Mouse (Mus musculus) neural tube, embryonic 11.5 days (tissue): ENCODE results near the gene Gm9837. TPM values are rescaled to one million over a fixed set of nuclear protein-coding genes. Genes with fewer than 3 reads are reported as not detected.

Source experiments
- ATAC-seq: fragments of 200-750 bp; cut with Nextera tagmentation; 2 replicates; pipeline ENCODE4 v1.8.0; 2017; ENCODE audit warnings: moderate number of reproducible peaks, mild to moderate bottlenecking, moderate TSS enrichment, moderate library complexity; ENCODE audit not compliant: insufficient read depth, low FRiP score, low TSS enrichment
- DNase-seq: peaks from one replicate; pipeline ENCODE4 v3.0.0-alpha.2; 2015; ENCODE audit warnings: low spot score
- H3K27ac ChIP-seq: fragments of 300-500 bp; sonication (generic); 2 replicates; pipeline ENCODE4 v1.5.1; 2014; ENCODE audit warnings: low read depth, mild to moderate bottlenecking, low read length
- H3K27me3 ChIP-seq: fragments of 300-500 bp; sonication (generic); 2 replicates; pipeline ENCODE4 v1.6.1; 2014; ENCODE audit warnings: mild to moderate bottlenecking, low read length, mixed read lengths; ENCODE audit not compliant: control insufficient read depth, insufficient read depth
- H3K36me3 ChIP-seq: fragments of 300-500 bp; sonication (generic); 2 replicates; pipeline ENCODE4 v1.6.1; 2014; ENCODE audit warnings: mild to moderate bottlenecking, low read length, moderate library complexity, mixed read lengths; ENCODE audit not compliant: control insufficient read depth, insufficient read depth
- H3K4me1 ChIP-seq: fragments of 300-500 bp; sonication (generic); 2 replicates; pipeline ENCODE4 v1.6.1; 2014; ENCODE audit warnings: low read length, mixed read lengths; ENCODE audit not compliant: control insufficient read depth, insufficient read depth
- H3K4me2 ChIP-seq: fragments of 300-500 bp; sonication (generic); 2 replicates; pipeline ENCODE4 v1.6.1; 2014; ENCODE audit warnings: low read depth, mild to moderate bottlenecking, moderate library complexity
- H3K4me3 ChIP-seq: fragments of 300-500 bp; sonication (generic); 2 replicates; pipeline ENCODE4 v1.5.1; 2014; ENCODE audit warnings: low read depth, low read length
- H3K9ac ChIP-seq: fragments of 300-500 bp; sonication (generic); 2 replicates; pipeline ENCODE4 v1.6.1; 2014; ENCODE audit warnings: mild to moderate bottlenecking, low read length
- H3K9me3 ChIP-seq: fragments of 300-500 bp; sonication (generic); 2 replicates; pipeline ENCODE4 v1.6.1; 2016; ENCODE audit warnings: low read length; ENCODE audit not compliant: control insufficient read depth
- WGBS: fragments of 180-500 bp; shearing (Covaris S2); extraction: QIAGEN DNeasy Blood & Tissue Kit; methylation state at CpG from one replicate; pipeline ENCODE4 v1.1.7; 2014; 5-methylcytosine and 5-hydroxymethylcytosine counted together
- polyA plus RNA-seq: library from polyadenylated mRNA; unstranded; fragments of >200 nt; fragmentation: Nextera tagmentation; extraction: Ambion mirVana; gene quantifications from 2 replicates; pipeline ENCODE4 v1.2.1, GENCODE M21; 2014

The Gm9837 gene
- polyA plus RNA-seq, 1 experiment from 2014 or later = not detected

DNA sequence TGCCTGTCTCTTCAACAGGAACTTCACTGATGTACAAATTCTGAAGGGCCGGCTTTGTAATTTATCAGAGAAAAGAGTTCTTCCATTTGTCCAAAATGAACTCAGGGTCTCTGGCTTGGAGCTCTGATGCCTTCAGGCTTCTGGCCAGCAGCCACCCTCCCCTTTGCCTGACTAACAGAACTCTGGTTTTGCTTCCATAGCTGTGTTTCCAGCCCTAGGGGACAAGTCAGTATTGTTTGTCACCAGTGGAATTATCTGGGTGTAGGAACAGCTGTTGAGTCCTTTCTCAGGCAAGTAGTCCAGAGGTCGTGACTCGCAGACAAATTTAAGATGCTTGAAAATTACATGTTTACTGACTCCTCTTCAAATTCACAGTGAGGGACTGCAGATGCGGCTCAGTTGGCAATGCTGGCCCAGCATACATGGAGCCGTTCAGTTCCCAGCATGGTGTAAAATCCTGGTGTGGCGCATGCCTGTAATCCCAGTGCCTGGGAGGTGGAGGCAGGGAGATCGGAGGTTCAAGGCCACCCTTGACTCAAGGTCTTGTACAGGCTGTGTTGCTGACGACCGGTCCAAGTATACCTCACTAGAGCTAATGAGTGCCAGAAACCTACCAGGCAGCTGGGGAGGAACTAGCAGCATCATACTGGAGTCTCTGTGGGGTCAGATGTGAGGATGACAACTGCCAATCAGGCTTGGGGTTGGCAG lies 37.0 kb upstream of the Gm9837 start:
- H3K9me3 ChIP-seq = no peaks in the 10 kb centered on the region
- no peak overlapping the region for H3K9ac ChIP-seq
- H3K36me3 ChIP-seq = no peaks in the 10 kb centered on the region
- H3K27me3 ChIP-seq = no peaks in the 10 kb centered on the region
- H3K27ac ChIP-seq = no peak overlapping the region
- H3K4me3 ChIP-seq = no peak overlapping the region
- 91% methylated on average over 9 of the region's 9 CpGs for WGBS
- H3K4me2 ChIP-seq = no peak overlapping the region
- no peak for ATAC-seq
- no peak for DNase-seq
- H3K4me1 ChIP-seq = no peaks in the 10 kb centered on the region

DNA sequence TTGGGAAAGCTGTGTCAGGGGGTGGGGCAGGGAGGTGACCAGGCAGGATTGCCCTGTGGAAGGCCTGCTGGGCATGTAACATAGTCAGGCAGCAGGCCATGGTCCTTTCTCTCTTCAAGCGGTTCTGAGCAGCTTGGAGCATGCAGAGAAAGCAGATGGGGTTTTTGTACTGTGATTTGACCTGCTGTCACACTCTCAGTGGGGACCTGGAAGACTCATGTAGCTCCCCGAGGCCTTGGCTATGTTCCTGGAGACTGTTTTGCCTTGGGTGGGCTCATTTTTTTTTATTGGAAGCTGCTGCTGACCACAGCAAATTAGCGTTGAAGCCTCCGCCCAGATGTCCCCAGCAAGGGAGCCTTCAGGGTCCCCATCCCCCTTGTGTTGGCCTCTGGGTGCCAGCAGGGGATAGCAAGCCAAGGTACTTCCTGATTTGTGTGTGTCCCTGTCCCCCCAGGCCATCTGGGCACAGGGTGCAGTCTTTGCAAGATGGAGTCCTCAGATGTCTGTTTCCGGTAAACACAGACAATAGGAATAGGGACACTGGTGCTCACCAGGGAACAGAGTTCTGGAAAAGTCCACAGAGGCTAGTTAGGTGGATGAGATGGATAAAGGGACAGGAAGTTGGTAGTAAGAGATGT lies 34.9 kb upstream of the Gm9837 start:
- no peak overlapping the region for H3K4me3 ChIP-seq
- no peak overlapping the region for H3K27ac ChIP-seq
- H3K4me1 ChIP-seq = 0 out of 2 replicates have a peak, but pooled peaks cover 2% of the 10 kb centered on the region
- H3K9ac ChIP-seq = no peak overlapping the region
- H3K27me3 ChIP-seq = no peaks in the 10 kb centered on the region
- ATAC-seq (no peak), DNase-seq (no peak)
- H3K36me3 ChIP-seq = no peaks in the 10 kb centered on the region
- 58% methylated on average over 5 of the region's 5 CpGs for WGBS
- H3K9me3 ChIP-seq = no peaks in the 10 kb centered on the region
- H3K4me2 ChIP-seq = no peak overlapping the region

DNA sequence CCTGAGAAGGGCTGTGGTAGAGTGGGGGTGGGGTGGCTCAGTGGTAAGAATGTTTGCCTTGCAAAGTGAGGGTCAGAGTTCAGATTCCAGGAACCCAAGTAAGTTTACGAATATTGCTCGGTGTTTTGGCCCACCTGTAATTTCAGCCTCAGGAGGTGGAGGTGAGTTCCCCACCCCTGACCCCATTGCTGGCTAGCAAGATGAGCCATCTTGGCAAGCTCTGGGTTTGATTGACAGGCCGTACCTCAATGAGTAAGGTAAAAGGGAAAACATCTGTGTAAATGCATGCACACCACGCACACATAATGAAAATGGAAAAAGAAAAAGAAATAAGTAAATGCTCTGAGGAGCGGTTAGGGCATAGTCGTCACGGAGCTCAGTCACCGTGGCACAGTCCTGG lies 34.1 kb upstream of the Gm9837 start:
- ATAC-seq = no peak
- Histone ChIP-seq H3K4me2 (no peak overlapping the region), H3K4me1 (0 out of 2 replicates have a peak, but pooled peaks cover 2% of the 10 kb centered on the region), H3K36me3 (no peaks in the 10 kb centered on the region), H3K9ac (no peak overlapping the region), H3K4me3 (no peak overlapping the region), H3K27me3 (no peaks in the 10 kb centered on the region), H3K27ac (no peak overlapping the region), H3K9me3 (no peaks in the 10 kb centered on the region)
- DNase-seq = no peak
- WGBS = 85% methylated on average over 8 of the region's 8 CpGs

DNA sequence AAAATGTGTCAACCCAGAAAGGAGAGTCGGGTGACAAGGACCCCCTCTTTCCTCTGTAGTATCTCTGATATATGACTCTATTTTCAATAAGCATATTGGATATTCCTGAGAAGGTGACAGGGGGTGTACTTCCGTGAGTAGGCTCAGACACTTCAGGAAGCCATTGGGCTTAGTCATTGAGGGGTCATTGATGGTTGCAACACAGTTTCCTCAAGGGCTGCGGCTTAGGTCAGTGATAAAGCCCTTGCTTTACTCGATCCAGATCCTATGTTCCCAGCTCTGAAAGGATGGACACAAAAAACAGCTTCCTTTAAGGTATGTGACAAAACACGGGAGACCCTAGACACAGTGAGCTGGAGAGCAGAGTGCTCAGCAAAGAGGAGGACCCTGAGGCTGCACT lies 33.5 kb upstream of the Gm9837 start:
- ATAC-seq (no peak), DNase-seq (no peak)
- H3K27ac ChIP-seq = no peak overlapping the region
- H3K4me2 ChIP-seq = no peak overlapping the region
- no peaks in the 10 kb centered on the region for H3K27me3 ChIP-seq
- H3K36me3 ChIP-seq = no peaks in the 10 kb centered on the region
- no peak overlapping the region for H3K9ac ChIP-seq
- no peak overlapping the region for H3K4me3 ChIP-seq
- H3K4me1 ChIP-seq = 0 out of 2 replicates have a peak, but pooled peaks cover 2% of the 10 kb centered on the region
- H3K9me3 ChIP-seq = no peaks in the 10 kb centered on the region
- 89% methylated on average over 5 of the region's 5 CpGs for WGBS

DNA sequence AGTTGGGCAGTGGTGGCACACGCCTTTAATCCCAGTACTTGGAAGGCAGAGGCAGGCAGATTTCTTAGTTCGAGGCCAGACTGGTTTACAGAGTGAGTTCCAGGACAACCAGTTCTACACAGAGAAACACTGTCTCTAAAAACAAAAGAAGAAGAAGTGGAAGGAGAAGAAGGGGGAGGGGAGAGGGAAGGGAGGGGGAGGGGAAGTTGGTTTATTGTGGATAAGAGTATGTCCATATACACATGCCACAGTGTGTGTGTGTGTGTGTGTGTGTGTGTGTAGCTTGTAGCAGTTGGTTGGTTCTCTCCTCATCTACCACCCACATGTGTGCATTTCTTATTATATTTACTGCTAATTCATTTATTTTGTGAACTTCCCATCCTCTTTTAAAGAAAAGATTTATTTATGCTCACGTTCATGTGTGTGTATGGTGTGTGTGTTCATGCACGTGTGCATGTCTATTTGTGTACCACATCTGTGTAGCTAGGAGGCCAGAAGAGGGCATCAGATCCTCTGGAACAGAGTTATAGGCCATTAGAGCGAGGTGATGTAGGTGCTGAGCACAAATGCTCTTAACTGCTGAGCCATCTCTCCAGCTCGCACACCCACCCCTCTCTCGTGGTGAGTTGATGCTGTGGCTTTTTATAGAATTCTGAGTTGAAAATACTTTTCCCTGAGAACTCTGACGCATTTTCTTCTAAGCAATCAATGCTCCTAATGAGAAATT lies 31.9 kb upstream of the Gm9837 start:
- Histone ChIP-seq H3K9ac (no peak overlapping the region), H3K4me1 (0 out of 2 replicates have a peak, but pooled peaks cover 2% of the 10 kb centered on the region), H3K27ac (no peak overlapping the region), H3K36me3 (no peaks in the 10 kb centered on the region), H3K4me3 (no peak overlapping the region), H3K27me3 (no peaks in the 10 kb centered on the region), H3K4me2 (no peak overlapping the region), H3K9me3 (no peaks in the 10 kb centered on the region)
- ATAC-seq (no peak), DNase-seq (no peak)
- WGBS = 85% methylated on average over 8 of the region's 8 CpGs

DNA sequence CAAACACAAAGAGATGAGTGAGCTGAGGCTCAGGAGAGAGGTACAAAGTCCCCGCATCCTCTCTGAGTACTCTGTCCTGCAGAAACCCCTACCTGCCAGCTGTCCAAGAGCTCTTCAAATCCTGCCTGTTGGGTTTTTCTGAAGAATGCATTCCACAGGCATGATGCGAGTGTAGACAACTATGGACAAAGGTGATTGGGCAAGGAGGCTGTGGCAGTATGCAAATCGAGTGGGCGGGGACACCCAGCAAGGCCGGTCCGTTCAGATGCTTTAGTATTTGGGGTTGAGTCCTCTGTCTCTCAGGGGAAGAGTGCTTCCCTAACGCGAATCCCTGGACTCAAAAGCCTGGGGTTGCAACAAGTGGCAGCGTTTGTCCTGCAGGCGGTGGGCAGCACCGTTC lies 30.3 kb upstream of the Gm9837 start:
- H3K4me3 ChIP-seq = no peak overlapping the region

DNA sequence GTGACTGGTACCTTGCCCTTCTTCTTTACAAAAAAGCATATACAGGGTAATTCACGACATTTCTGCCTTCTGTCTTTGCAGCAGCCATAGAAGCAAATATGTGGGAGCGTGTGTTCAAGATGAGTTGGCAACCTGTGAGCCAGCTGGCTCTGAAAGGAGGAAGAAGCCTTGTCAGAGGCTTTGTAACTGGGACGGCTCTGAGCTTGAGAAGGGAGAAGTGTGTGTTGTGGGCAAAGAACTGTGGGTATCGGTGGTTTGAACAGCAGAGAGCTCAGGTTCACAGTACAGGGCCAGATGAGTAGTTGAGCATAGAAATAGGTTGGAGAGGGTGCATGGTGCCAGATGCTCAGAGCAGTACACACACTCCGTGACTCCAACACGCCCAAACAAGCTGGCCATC lies 26.7 kb upstream of the Gm9837 start:
- no peak overlapping the region for H3K9ac ChIP-seq
- no peak overlapping the region for H3K4me3 ChIP-seq
- no peaks in the 10 kb centered on the region for H3K27me3 ChIP-seq
- H3K27ac ChIP-seq = no peak overlapping the region
- H3K9me3 ChIP-seq = no peaks in the 10 kb centered on the region
- H3K4me2 ChIP-seq = no peak overlapping the region
- DNase-seq (no peak), ATAC-seq (no peak)
- H3K4me1 ChIP-seq = peaks cover 6% of the 10 kb centered on the region
- WGBS = 77% methylated on average over 6 of the region's 6 CpGs
- no peaks in the 10 kb centered on the region for H3K36me3 ChIP-seq

More for the DNA sequence above, 30.3 kb upstream of the Gm9837 start:
- Histone ChIP-seq H3K27ac (no peak overlapping the region), H3K27me3 (no peaks in the 10 kb centered on the region), H3K4me2 (no peak overlapping the region), H3K9me3 (no peaks in the 10 kb centered on the region), H3K4me1 (0 out of 2 replicates have a peak, but pooled peaks cover 2% of the 10 kb centered on the region), H3K9ac (no peak overlapping the region), H3K36me3 (no peaks in the 10 kb centered on the region)
- DNase-seq (no peak), ATAC-seq (no peak)
- 9% methylated on average over 11 of the region's 11 CpGs for WGBS

DNA sequence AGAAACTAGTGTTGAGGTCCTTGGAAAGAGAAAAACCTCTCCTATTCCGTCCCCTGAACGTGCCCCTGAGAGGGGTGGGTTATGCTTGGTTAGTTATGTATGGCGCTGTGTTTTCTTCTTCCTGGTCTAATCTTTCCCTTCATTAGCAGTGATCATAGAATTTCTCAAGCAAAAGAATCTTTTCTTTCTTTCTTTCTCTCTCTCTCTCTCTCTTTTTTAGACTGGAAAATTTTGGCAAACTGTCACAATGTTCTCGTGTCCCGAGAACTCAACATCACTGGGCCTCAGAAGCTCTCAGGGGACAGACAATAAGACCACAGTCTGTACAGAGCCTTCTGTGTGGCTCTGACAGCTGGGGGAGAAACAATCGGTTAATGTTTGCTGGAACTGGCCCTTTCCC lies 25.1 kb upstream of the Gm9837 start:
- DNase-seq (no peak), ATAC-seq (no peak)
- Histone ChIP-seq H3K27ac (no peak overlapping the region), H3K4me3 (no peak overlapping the region), H3K27me3 (no peaks in the 10 kb centered on the region), H3K4me2 (no peak overlapping the region), H3K9ac (no peak overlapping the region), H3K4me1 (peaks cover 7% of the 10 kb centered on the region), H3K36me3 (no peaks in the 10 kb centered on the region), H3K9me3 (no peaks in the 10 kb centered on the region)
- WGBS = 35% methylated on average over 6 of the region's 6 CpGs
